Mouse (Mus musculus): ENCODE measurements at regions not wholly inside any gene's neighbourhood (a gene's known extent, or its start where the extent isn't known, plus 50 kb on each side); places are given as distances from the start of the nearest gene placed in this dataset.

DNA sequence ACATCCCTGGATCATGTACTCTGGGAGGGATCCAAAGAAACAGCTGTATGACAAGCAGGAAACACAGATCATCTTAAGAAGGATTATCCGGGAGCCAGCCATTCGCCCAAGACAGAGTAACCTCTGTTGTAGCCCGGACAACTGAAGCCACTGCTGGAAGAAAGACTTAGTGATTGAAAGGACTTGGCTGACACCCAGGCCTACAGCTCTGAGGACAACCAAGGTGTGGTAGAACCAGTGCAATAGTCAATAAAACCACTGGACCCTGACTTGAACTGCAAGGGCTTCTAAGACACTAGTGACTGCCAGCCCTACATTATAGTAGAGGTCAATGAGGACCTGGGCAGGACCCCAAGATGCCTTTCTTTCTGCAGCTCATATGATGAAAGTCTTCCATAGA, 78.3 kb upstream of the Klf12 start:
- DNase-seq, result no peak
- intact Hi-C loops (cut with DNase I), result no loop called here

DNA sequence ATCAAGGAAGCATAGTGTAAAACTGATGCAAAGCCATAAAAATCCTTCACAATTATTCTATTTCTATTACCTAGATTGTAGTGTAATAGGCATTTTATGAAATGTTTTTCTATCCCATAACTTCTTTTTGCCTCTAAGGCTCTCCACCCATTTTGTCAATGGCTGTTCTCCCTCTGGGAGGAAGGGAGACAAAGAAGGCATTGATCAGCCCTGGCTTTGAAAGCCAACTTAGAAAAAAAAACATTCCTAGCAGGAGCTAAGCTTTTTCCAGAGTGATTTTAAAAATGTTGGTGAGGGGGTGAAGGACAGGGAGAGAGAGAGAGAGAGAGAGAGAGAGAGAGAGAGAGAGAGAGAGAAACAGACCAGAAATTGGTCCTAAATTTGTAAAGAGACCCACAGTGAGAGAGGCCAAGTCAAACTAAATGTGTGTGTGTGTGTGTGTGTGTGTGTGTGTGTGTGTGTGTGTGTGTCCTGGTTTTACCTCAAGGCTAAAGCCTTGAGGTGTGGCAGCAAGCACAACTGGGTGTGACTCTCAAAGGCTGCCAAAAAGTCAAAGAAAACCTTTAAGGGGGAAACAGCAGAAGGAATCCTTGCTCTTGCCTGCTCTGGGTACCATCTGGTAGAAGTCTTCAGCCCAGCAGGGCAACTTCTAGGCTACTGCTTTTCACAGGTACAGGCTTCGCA, 77.0 kb upstream of the Klf12 start:
- no peak for DNase-seq

DNA sequence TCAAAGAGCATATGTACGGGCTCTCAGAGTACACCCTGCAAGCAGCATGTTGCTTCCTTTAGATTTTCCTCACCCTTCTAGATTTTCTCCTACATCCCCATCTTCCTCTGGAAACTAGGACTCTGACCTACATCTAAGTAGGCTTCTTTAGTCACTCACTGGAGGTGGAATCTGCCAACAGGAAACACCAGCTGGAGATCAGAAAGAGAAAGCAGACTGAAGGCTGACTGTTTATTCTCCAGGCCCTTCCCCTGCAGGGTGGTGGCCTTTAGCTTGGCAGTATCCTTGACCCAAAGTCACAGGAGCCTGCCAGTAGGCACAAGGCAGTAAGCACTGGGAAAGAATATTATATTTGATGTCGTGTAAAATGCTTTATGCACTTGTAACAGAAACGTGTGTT, 75.4 kb upstream of the Klf12 start:
- intact Hi-C loops (cut with DNase I), result no loop called here
- DNase-seq, result no peak

More for the DNA sequence above, 77.0 kb upstream of the Klf12 start:
- intact Hi-C loops (cut with DNase I), result no loop called here

DNA sequence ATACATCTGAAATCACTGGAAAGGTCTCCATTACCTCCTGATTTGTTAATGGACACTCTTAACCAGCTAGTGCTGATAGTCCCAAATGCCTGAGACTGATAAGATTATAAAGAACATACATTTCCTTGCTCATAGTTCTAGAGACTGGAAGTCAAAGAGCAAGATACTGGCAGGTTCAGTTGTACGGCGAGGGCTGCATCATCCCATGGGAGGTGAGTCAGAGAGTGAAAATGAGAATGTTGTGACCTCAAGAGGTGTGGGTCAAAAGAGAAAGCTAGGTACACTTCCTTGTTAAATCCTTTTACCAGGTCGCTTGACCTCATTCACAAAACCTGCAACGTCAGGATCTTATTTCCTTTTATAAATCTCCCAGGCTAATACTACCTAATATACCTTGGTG, 72.7 kb upstream of the Klf12 start:
- DNase-seq, result no peak
- intact Hi-C loops (cut with DNase I), result no loop called here

DNA sequence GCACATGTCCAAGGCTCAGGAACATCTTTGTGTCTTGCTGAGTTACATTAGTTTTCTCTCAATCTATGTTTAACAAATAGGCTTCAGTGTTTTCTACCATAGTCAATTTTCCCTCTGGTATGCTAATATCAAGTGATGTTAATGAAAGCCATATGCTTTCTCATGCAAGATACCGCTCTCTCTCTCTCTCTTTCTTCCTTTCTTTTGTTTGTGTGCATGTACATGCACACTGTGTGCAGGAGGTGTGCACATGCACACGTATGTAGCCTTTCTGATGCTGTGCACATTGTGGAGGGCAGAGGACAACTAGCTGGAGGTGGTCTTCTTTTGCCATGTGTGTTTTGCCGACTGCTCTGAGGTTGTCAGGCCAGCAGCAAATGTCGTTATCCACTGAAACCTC, 69.0 kb upstream of the Klf12 start:
- intact Hi-C loops (cut with DNase I), result no loop called here
- no peak for DNase-seq

DNA sequence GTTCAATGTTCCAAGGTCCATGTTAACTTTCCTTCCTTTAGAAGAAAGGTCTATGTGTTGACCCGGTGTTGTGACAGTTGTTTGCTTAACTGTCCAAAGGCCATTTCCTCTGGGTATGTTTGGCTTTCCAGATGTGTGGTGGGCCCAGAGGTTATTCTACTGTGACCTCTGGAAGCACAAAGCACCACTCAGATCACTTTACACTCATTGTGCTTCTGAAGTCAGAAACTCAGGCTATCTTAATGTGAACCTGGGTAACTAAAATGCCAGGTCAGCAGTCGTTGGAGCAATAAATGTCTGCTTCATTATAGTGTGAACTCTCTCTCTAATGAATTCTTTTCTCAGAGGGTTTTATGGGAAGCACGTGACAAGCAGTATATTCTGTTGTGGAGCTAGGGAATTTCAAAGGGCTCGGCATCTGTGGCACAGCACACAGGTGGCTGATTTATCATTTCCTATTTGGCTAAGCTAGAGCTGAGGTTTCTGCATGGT, 68.5 kb upstream of the Klf12 start:
- intact Hi-C loops (cut with DNase I), result no loop called here

DNA sequence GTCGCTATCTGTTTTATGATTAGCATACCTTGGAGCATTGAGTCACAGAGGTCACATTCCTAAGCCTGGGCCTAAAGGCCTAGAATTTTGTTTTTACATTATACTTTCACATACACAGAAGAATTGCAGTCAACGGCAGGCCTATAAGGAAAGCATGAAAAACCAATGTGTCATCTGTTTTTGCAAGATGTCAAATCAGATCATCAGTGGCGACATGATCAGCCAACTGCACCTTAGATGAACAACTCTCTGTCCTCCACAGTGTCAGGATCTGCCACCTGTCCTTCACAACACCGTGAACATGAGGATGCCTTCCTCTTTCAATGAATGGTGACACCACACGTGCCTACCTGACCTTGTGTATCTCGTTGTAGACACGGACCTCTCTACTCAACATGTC, 66.5 kb upstream of the Klf12 start:
- no peak for DNase-seq
- intact Hi-C loops (cut with DNase I), result no loop called here

More for the DNA sequence above, 68.5 kb upstream of the Klf12 start:
- DNase-seq, result no peak

DNA sequence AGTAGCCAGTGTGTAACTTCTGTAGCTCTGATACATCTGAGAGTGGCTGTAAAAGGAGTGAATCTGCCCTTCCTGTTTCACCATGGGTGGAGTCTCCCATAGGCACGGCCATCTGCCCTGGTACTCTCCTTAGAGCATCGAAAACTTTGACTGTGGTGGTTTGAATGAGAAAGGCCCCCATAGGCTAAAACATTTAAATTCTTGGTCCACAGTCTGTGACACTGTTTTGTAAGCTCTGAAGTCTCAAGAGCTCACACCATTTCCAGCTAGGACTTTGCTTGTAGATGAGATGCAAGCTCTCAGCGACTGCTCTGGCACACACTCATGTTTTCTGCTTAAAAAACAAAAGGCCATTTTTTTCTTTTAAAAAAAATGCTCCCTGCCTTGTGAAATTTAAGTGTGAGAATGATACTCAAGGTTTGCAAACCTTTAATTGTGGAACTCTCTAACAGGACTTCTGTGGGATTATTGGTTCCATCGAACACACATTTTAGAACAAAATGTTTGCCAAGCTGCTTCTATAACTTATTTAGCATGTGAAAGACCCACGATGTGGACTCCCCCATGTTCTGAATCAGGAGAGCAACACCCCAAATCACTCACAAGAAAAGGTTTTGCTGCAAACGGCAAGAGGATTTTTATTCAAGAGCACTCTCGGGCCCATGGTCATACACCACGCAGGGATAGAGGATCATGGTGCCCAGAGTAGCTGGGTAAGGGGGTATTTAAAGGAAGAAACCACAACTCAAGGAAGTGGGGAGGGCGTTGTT, 65.7 kb upstream of the Klf12 start:
- DNase-seq, result no peak
- intact Hi-C loops (cut with DNase I), result no loop called here

DNA sequence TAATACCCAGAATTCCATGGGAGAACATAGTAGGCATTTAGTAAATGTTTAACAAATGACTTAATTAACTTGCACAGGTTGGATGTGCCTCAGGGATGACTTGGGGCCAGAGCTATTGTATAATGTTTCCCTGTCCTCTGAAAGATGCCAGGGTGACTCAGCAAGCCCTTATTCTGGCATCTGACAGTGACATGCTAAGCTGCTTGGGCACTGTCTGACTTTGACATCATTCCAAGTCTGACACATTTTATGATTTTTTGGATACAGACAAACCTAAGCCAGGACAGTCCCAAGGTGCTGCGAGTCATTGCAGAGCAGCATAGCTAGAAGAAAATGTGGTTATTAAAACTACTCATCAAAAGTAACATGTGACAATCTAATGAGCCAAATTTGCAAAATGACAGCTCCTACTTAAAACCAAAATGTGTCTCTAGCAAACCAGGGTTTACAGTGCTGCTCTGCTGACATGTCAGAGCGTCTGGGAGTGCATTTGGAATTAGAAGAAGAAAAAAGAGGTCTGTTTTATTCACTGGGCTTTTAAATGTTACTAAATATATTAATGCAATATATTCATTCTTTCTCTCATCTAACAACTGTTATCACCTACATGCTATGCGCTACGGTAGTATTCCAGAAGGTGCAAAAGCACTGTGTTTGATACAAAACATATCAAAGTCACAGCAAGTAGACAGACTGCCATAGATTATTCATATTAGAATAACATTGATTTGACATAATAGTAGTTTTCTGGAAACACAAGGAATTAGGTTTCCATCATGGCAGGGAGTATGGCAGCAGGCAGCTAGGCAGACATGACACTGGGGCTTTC, 64.1 kb upstream of the Klf12 start:
- no peak for DNase-seq
- intact Hi-C loops (cut with DNase I), result no loop called here

DNA sequence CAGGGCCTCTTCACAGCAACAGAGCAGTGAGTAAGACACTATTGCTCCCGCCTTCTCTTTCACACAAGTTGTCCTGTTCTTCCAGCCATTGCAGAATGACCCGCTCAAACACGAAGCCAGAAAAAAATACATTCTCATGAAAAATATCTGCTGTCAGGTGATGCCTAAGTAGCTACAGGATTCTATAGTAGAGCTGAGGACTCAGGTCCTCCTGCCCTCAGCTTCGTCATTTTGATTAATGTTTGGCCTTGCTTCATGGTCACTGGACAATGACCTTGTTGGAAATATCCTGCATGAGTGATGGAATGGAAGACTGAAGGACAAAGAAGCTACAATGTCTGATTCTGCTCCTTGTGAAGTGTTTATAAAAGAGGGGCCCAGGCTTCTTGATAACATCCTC, 52.4 kb upstream of the Klf12 start:
- no peak for DNase-seq
- intact Hi-C loops (cut with DNase I), result no loop called here

Small RNAs in the stretch of these regions (microRNA-seq; reads per million reads assigned to microRNA genes)
- 0 reads per million in 2 experiments for gene Gm22401
